Mouse (Mus musculus) forebrain, embryonic 16.5 days (tissue): ENCODE results near the gene Astn2. TPM values are rescaled to one million over a fixed set of nuclear protein-coding genes. Genes with fewer than 3 reads are reported as not detected.

Experiments
- ATAC-seq: fragments of 200-750 bp; cut with Nextera tagmentation; 2 replicates; pipeline ENCODE4 v1.8.0; 2017; ENCODE audit warnings: mild to moderate bottlenecking, moderate library complexity
- H3K27ac ChIP-seq: fragments of 300-500 bp; sonication (generic); 2 replicates; pipeline ENCODE4 v1.5.1; 2014; ENCODE audit warnings: low read length, control low read depth
- H3K27me3 ChIP-seq: fragments of 300-500 bp; sonication (generic); replicated peaks from 2 replicates; pipeline ENCODE4 v1.6.1; 2014; ENCODE audit warnings: low read length; ENCODE audit not compliant: control insufficient read depth, insufficient read depth
- H3K36me3 ChIP-seq: fragments of 300-500 bp; sonication (generic); 2 replicates; pipeline ENCODE4 v1.6.1; 2014; ENCODE audit not compliant: control insufficient read depth, insufficient read depth
- H3K4me1 ChIP-seq: fragments of 300-500 bp; sonication (generic); replicated peaks from 2 replicates; pipeline ENCODE4 v1.6.1; 2014; ENCODE audit warnings: low read length; ENCODE audit not compliant: control insufficient read depth, insufficient read depth
- H3K4me2 ChIP-seq: fragments of 300-500 bp; sonication (generic); 2 replicates; pipeline ENCODE4 v1.6.1; 2014; ENCODE audit warnings: mild to moderate bottlenecking, low read length, control low read depth
- H3K4me3 ChIP-seq: fragments of 300-500 bp; sonication (generic); replicated peaks from 2 replicates; pipeline ENCODE4 v1.5.1; 2014; ENCODE audit warnings: mild to moderate bottlenecking, low read length, control low read depth
- H3K9ac ChIP-seq: fragments of 300-500 bp; sonication (generic); replicated peaks from 2 replicates; pipeline ENCODE4 v1.6.1; 2014; ENCODE audit warnings: low read depth, low read length, control low read depth
- H3K9me3 ChIP-seq: fragments of 300-500 bp; sonication (generic); 2 replicates; pipeline ENCODE4 v1.6.1; 2016; ENCODE audit warnings: low read length; ENCODE audit not compliant: control insufficient read depth
- WGBS: fragments of 180-500 bp; shearing (Covaris S2); extraction: QIAGEN DNeasy Blood & Tissue Kit; methylation state at CpG from one replicate; pipeline ENCODE4 v1.1.7; 2014; 5-methylcytosine and 5-hydroxymethylcytosine counted together
- polyA plus RNA-seq: library from polyadenylated mRNA; unstranded; fragments of >200 nt; fragmentation: Nextera tagmentation; extraction: Ambion mirVana; gene quantifications from 2 replicates; pipeline ENCODE4 v1.2.1, GENCODE M21; 2015

Astn2 gene
- polyA plus RNA-seq, 1 experiment from 2014 or later = 1.5 TPM

GRCm38 (mm10) chr4:65376571-65376970 is 1027.8 kb downstream of the Astn2 start:
- Histone ChIP-seq H3K27me3 (no peaks in the 10 kb centered on the region), H3K36me3 (no peaks in the 10 kb centered on the region), H3K9ac (no peak overlapping the region), H3K4me1 (no peaks in the 10 kb centered on the region), H3K4me3 (no peak overlapping the region), H3K4me2 (no peak overlapping the region), H3K27ac (no peak overlapping the region), H3K9me3 (no peaks in the 10 kb centered on the region)
- no peak for ATAC-seq
- 92% methylated on average over 2 of the region's 2 CpGs for WGBS

- Histone ChIP-seq H3K4me3 (no peak overlapping the region), H3K27me3 (no peaks in the 10 kb centered on the region), H3K27ac (no peak overlapping the region), H3K36me3 (no peaks in the 10 kb centered on the region), H3K9ac (no peak overlapping the region), H3K9me3 (no peaks in the 10 kb centered on the region), H3K4me2 (no peak overlapping the region), H3K4me1 (no peaks in the 10 kb centered on the region)
- ATAC-seq = no peak
- WGBS = 61% methylated on average over 1 of the region's 1 CpGs
Observed at GRCm38 (mm10) chr4:65373841-65374240, 1030.6 kb downstream of the Astn2 start.

- Histone ChIP-seq H3K27ac (no peak overlapping the region), H3K27me3 (no peaks in the 10 kb centered on the region), H3K4me3 (no peak overlapping the region), H3K36me3 (no peaks in the 10 kb centered on the region), H3K4me2 (no peak overlapping the region), H3K4me1 (no peaks in the 10 kb centered on the region), H3K9ac (no peak overlapping the region), H3K9me3 (no peaks in the 10 kb centered on the region)
- WGBS = 88% methylated on average over 3 of the region's 3 CpGs
- no peak for ATAC-seq
Observed at GRCm38 (mm10) chr4:65372731-65373130, 1031.7 kb downstream of the Astn2 start.

- no peak overlapping the region for H3K27ac ChIP-seq
- no peaks in the 10 kb centered on the region for H3K36me3 ChIP-seq
- H3K9me3 ChIP-seq = no peaks in the 10 kb centered on the region
- no peak overlapping the region for H3K4me3 ChIP-seq
- H3K4me2 ChIP-seq = no peak overlapping the region
- H3K27me3 ChIP-seq = no peaks in the 10 kb centered on the region
- no peak overlapping the region for H3K9ac ChIP-seq
- no peaks in the 10 kb centered on the region for H3K4me1 ChIP-seq
- ATAC-seq = no peak
Observed at GRCm38 (mm10) chr4:65367135-65367534, 1037.3 kb downstream of the Astn2 start.

- Histone ChIP-seq H3K36me3 (no peaks in the 10 kb centered on the region), H3K9me3 (no peaks in the 10 kb centered on the region), H3K27ac (no peak overlapping the region), H3K4me3 (no peak overlapping the region), H3K9ac (no peak overlapping the region), H3K4me1 (no peaks in the 10 kb centered on the region), H3K27me3 (no peaks in the 10 kb centered on the region), H3K4me2 (no peak overlapping the region)
- WGBS = 54% methylated on average over 4 of the region's 4 CpGs
- ATAC-seq = no peak
Observed at GRCm38 (mm10) chr4:65354580-65354979, 1049.8 kb downstream of the Astn2 start.

- H3K4me2 ChIP-seq = no peak overlapping the region
- H3K27ac ChIP-seq = no peak overlapping the region
- H3K27me3 ChIP-seq = no peaks in the 10 kb centered on the region
- H3K9ac ChIP-seq = no peak overlapping the region
- no peak overlapping the region for H3K4me3 ChIP-seq
- no peaks in the 10 kb centered on the region for H3K9me3 ChIP-seq
- H3K36me3 ChIP-seq = no peaks in the 10 kb centered on the region
- ATAC-seq = no peak
- 86% methylated on average over 7 of the region's 7 CpGs for WGBS
- H3K4me1 ChIP-seq = no peaks in the 10 kb centered on the region
Observed at GRCm38 (mm10) chr4:65350521-65350920, 1053.9 kb downstream of the Astn2 start.

- no peaks in the 10 kb centered on the region for H3K27me3 ChIP-seq
- no peak overlapping the region for H3K9ac ChIP-seq
- H3K4me3 ChIP-seq = no peak overlapping the region
- no peaks in the 10 kb centered on the region for H3K36me3 ChIP-seq
- H3K9me3 ChIP-seq = no peaks in the 10 kb centered on the region
- no peaks in the 10 kb centered on the region for H3K4me1 ChIP-seq
- H3K27ac ChIP-seq = no peak overlapping the region
- WGBS = 86% methylated on average over 3 of the region's 3 CpGs
- no peak for ATAC-seq
- H3K4me2 ChIP-seq = no peak overlapping the region
Observed at GRCm38 (mm10) chr4:65341766-65342165, 1062.6 kb downstream of the Astn2 start.

- H3K9me3 ChIP-seq = no peaks in the 10 kb centered on the region
- no peak overlapping the region for H3K4me2 ChIP-seq
- no peaks in the 10 kb centered on the region for H3K36me3 ChIP-seq
- ATAC-seq = no peak
- 13% methylated on average over 1 of the region's 1 CpGs for WGBS
- H3K4me1 ChIP-seq = no peaks in the 10 kb centered on the region
- H3K4me3 ChIP-seq = no peak overlapping the region
- H3K9ac ChIP-seq = no peak overlapping the region
- H3K27ac ChIP-seq = no peak overlapping the region
- H3K27me3 ChIP-seq = no peaks in the 10 kb centered on the region
Observed at GRCm38 (mm10) chr4:65333718-65334117, 1070.7 kb downstream of the Astn2 start.
